Mouse (Mus musculus): ENCODE data around the gene Rcan3. TPM values are rescaled to one million over a fixed set of nuclear protein-coding genes. Genes with fewer than 3 reads are reported as not detected.

The Rcan3 gene
- polyA plus RNA-seq, 1 experiment = 11.4 TPM

Other genes starting within 250 kb of the Rcan3 start
- gene Clic4, start 161.0 kb downstream of the Rcan3 start, polyA plus RNA-seq (2012; rRNA removed) = 81.5 and 90.5 TPM in 2 replicates
- gene Srrm1, start 80.5 kb downstream of the Rcan3 start, polyA plus RNA-seq (2012; rRNA removed) = 35.4 and 62.4 TPM in 2 replicates
- 9.5 and 11.1 TPM in 2 replicates for gene Ncmap, start 35.6 kb downstream of the Rcan3 start, polyA plus RNA-seq (2012; rRNA removed)
- 0.49 and 0.90 TPM in 2 replicates for gene Stpg1, start 60.9 kb upstream of the Rcan3 start, polyA plus RNA-seq (2012; rRNA removed)
- 11.7 and 14.2 TPM in 2 replicates for gene Nipal3, start 61.2 kb upstream of the Rcan3 start, polyA plus RNA-seq (2012; rRNA removed)
- not detected in 2 replicates for gene Grhl3, start 139.8 kb upstream of the Rcan3 start, polyA plus RNA-seq (2012; rRNA removed)